Mouse (Mus musculus): ENCODE results near the gene Gpatch2. TPM values are rescaled to one million over a fixed set of nuclear protein-coding genes. Genes with fewer than 3 reads are reported as not detected.

The Gpatch2 gene
- polyA plus RNA-seq (2015; fragmentation: Nextera tagmentation; extraction: Ambion mirVana): 21.0 and 21.3 TPM in 2 replicates

- H3K27ac ChIP-seq: peak within 1 kb of the TSS; percentile 76
- peak within 1 kb of the TSS; percentile 88 for H3K4me2 ChIP-seq
- peak within 1 kb of the TSS; percentile 85 for H3K9ac ChIP-seq
- peak within 1 kb of the TSS; percentile 90 for H3K4me3 ChIP-seq
- peak; percentile 86 for ATAC-seq (ENCODE audit: low FRiP score)
- no peaks in the 10 kb centered on the region for H3K36me3 ChIP-seq
- no peaks in the 10 kb centered on the region for H3K27me3 ChIP-seq
- no peaks in the 10 kb centered on the region for H3K9me3 ChIP-seq
- WGBS: 1% methylated on average over 58 of the region's 58 CpGs
- peaks cover 10% of the 10 kb centered on the region for H3K4me1 ChIP-seq (replicated peaks)
Measured at GRCm38 (mm10) chr1:187215181-187216116, at the start of gene Gpatch2, which contains the start of gene Spata17. Gene Gpatch2 (plus strand): TSS chr1:187215508. Gene Spata17 (minus strand): TSS chr1:187215465.

DNA sequence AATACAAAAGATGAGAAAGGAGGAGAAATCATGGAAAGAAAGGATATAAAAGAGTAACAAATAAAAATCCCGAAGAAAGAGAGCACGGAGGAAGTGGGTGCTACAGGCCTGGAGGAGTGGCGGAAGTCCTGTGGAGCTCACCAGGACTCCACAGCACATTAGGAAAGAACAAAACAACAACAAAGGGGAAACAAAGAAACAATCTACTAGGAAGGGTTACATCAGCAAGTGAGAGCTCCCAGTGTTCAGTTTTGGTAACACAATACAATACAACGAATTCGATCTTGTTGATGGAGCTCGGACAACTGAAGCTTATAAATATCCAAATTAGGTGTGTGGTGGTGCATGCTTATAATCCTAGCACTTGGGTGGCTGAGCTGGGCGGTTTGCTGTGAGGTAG lies 45.7 kb upstream of the Gpatch2 start:
- 52% methylated on average over 7 of the region's 7 CpGs for WGBS
- H3K4me3 ChIP-seq: no peak overlapping the region
- H3K27me3 ChIP-seq: no peaks in the 10 kb centered on the region
- H3K4me2 ChIP-seq: no peak overlapping the region
- H3K9ac ChIP-seq: no peak overlapping the region
- H3K4me1 ChIP-seq (replicated peaks): no peaks in the 10 kb centered on the region
- H3K27ac ChIP-seq: no peak overlapping the region
- no peak for ATAC-seq (ENCODE audit: low FRiP score)
- H3K9me3 ChIP-seq: no peaks in the 10 kb centered on the region
- no peaks in the 10 kb centered on the region for H3K36me3 ChIP-seq

DNA sequence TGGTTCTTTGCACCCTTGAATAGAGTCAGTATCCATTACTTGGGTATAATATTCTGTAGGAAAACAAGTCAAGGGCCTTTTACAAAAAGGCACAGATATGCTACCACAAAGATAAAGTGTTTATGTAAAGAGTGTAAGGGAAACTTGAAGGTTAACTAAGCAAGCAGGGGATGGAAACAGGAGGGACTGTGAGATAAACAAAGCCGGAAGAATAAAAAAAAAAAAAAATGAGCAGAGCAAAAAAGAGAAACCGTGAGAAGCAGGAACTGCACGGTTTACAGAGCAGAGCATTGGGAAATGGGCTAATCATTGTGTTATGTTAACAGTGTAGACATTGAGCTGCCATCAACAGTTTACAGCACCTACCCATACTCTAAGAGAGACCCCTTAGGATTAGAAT lies 44.9 kb upstream of the Gpatch2 start:
- Histone ChIP-seq H3K9ac (no peak overlapping the region), H3K4me1 (replicated peaks) (no peaks in the 10 kb centered on the region), H3K9me3 (no peaks in the 10 kb centered on the region), H3K4me2 (no peak overlapping the region), H3K27ac (no peak overlapping the region), H3K36me3 (no peaks in the 10 kb centered on the region), H3K27me3 (no peaks in the 10 kb centered on the region), H3K4me3 (no peak overlapping the region)
- WGBS: 84% methylated on average over 3 of the region's 3 CpGs
- ATAC-seq (ENCODE audit: low FRiP score): no peak

DNA sequence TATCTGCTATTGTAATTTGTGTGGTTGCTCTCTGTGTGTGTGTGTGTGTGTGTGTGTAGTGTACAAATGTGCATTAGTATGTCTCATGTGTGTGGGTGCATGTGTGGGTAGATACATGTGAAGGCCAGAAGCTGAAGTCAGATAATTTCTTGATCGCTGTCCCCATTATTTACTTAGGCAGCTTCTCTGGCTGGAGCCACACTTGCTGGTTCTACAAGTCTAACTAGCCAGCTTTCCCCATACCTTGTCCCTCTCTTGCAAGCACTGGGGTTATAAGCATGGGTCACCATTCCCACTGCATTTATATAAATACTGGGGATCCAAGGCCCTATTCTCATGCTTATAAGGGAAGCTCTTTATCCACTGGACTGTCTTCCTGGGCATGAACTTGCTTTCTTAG lies 39.3 kb upstream of the Gpatch2 start:
- Histone ChIP-seq H3K4me3 (no peak overlapping the region), H3K36me3 (no peaks in the 10 kb centered on the region), H3K27me3 (no peaks in the 10 kb centered on the region), H3K27ac (no peak overlapping the region), H3K9ac (no peak overlapping the region), H3K9me3 (no peaks in the 10 kb centered on the region), H3K4me2 (no peak overlapping the region), H3K4me1 (replicated peaks) (no peaks in the 10 kb centered on the region)
- WGBS: 89% methylated on average over 1 of the region's 1 CpGs
- ATAC-seq (ENCODE audit: low FRiP score): no peak

DNA sequence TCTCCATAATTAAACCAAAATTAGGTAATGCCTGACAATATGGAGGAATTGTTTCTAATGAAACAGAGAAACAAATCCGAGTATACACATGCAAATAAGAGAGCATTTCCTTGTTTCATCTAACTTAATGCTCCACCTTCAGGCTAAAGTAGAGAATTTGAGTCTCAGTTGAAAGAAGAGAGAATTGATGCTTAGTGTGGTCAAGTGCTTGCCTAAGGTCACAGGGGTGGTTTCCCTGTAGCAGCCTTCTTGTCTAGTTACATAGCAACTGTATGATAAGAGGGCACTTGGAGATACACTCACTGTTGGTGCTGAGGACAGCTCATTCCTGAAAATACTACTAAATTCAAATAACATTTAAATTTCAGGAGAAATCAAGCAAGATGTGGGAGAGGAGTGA lies 36.8 kb upstream of the Gpatch2 start:
- Histone ChIP-seq H3K4me3 (no peak overlapping the region), H3K27me3 (no peaks in the 10 kb centered on the region), H3K4me1 (replicated peaks) (no peaks in the 10 kb centered on the region), H3K4me2 (no peak overlapping the region), H3K27ac (no peak overlapping the region), H3K36me3 (no peaks in the 10 kb centered on the region), H3K9ac (no peak overlapping the region), H3K9me3 (no peaks in the 10 kb centered on the region)
- no peak for ATAC-seq (ENCODE audit: low FRiP score)
- 73% methylated on average over 1 of the region's 1 CpGs for WGBS

GRCm38 (mm10) chr1:187205506-187205905 lies 9.8 kb upstream of the Gpatch2 start:
- WGBS: 88% methylated on average over 6 of the region's 6 CpGs

GRCm38 (mm10) chr1:187209496-187209895 lies 5.8 kb upstream of the Gpatch2 start:
- H3K27ac ChIP-seq: no peak overlapping the region
- no peaks in the 10 kb centered on the region for H3K9me3 ChIP-seq
- 62% methylated on average over 4 of the region's 4 CpGs for WGBS
- H3K27me3 ChIP-seq: no peaks in the 10 kb centered on the region
- H3K4me2 ChIP-seq: no peak overlapping the region
- no peaks in the 10 kb centered on the region for H3K36me3 ChIP-seq
- no peak overlapping the region for H3K4me3 ChIP-seq
- no peaks in the 10 kb centered on the region for H3K4me1 ChIP-seq (replicated peaks)
- no peak overlapping the region for H3K9ac ChIP-seq
- no peak for ATAC-seq (ENCODE audit: low FRiP score)

More at GRCm38 (mm10) chr1:187205506-187205905, 9.8 kb upstream of the Gpatch2 start:
- Histone ChIP-seq H3K27ac (no peak overlapping the region), H3K27me3 (no peaks in the 10 kb centered on the region), H3K4me1 (replicated peaks) (no peaks in the 10 kb centered on the region), H3K36me3 (no peaks in the 10 kb centered on the region), H3K4me2 (no peak overlapping the region), H3K9ac (no peak overlapping the region), H3K4me3 (no peak overlapping the region), H3K9me3 (no peaks in the 10 kb centered on the region)
- ATAC-seq (ENCODE audit: low FRiP score): no peak

GRCm38 (mm10) chr1:187210736-187211135 lies 4.6 kb upstream of the Gpatch2 start:
- H3K4me3 ChIP-seq: no peak overlapping the region
- no peak for ATAC-seq (ENCODE audit: low FRiP score)
- peaks cover under 1% of the 10 kb centered on the region for H3K4me1 ChIP-seq (replicated peaks)
- no peak overlapping the region for H3K9ac ChIP-seq
- H3K9me3 ChIP-seq: no peaks in the 10 kb centered on the region
- no peaks in the 10 kb centered on the region for H3K36me3 ChIP-seq
- WGBS: 90% methylated on average over 4 of the region's 4 CpGs
- no peak overlapping the region for H3K4me2 ChIP-seq
- H3K27ac ChIP-seq: no peak overlapping the region
- no peaks in the 10 kb centered on the region for H3K27me3 ChIP-seq

DNA sequence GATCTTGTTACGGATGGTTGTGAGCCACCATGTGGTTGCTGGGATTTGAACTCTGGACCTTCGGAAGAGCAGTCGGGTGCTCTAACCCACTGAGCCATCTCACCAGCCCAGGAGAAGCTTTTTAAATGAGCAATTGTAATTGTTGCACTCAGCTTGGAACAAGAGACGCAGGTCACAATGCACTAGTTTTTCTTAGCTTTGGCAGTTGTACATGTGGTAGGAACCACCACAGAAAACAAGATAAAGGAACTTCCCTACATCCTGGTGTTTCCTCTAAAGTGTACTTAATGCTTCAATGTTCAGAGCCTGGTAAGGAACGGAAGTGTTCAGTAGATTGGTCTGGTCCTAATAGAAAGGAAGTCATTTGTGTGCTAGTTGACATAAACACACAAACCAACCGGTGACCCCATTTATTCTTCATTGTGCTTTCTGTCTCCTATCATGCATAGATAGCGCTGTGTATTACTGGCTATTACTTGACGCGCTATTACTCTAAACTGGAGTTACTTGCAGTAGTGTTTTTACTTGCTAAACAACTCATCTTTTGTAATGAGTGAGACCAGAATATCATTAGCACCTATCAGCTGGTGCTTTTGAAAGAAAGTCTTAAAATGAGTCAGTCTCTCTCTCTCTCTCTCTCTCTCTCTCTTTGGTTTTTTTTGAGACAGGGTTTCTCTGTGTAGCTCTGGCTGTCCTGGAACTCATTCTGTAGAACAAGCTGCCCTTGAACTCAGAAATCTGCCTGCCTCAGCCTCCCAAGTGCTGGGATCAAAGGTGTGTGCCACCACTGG lies 1.5 kb downstream of the Gpatch2 start:
- H3K36me3 ChIP-seq: no peaks in the 10 kb centered on the region
- H3K27me3 ChIP-seq: no peaks in the 10 kb centered on the region
- H3K4me1 ChIP-seq (replicated peaks): peaks cover 10% of the 10 kb centered on the region
- H3K9me3 ChIP-seq: no peaks in the 10 kb centered on the region
- no peak for ATAC-seq (ENCODE audit: low FRiP score)
- 96% methylated on average over 9 of the region's 9 CpGs for WGBS
- no peak overlapping the region for H3K27ac ChIP-seq
- no peak overlapping the region for H3K4me3 ChIP-seq
- no peak overlapping the region for H3K9ac ChIP-seq
- no peak overlapping the region for H3K4me2 ChIP-seq

- Histone ChIP-seq H3K9ac (no peak overlapping the region), H3K27ac (no peak overlapping the region), H3K4me1 (replicated peaks) (peaks cover 10% of the 10 kb centered on the region), H3K4me3 (no peak overlapping the region), H3K4me2 (no peak overlapping the region), H3K9me3 (no peaks in the 10 kb centered on the region), H3K27me3 (no peaks in the 10 kb centered on the region), H3K36me3 (peaks cover 3% of the 10 kb centered on the region; the same call in 1 of the 2 replicates)
- no peak for ATAC-seq (ENCODE audit: low FRiP score)
- WGBS: 74% methylated on average over 6 of the region's 6 CpGs
Measured at GRCm38 (mm10) chr1:187220756-187221155, 5.4 kb downstream of the Gpatch2 start.

- no peak overlapping the region for H3K4me2 ChIP-seq
- peaks cover 13% of the 10 kb centered on the region; the same call in 1 of the 2 replicates for H3K36me3 ChIP-seq
- no peaks in the 10 kb centered on the region for H3K27me3 ChIP-seq
- H3K4me1 ChIP-seq (replicated peaks): no peaks in the 10 kb centered on the region
- H3K4me3 ChIP-seq: no peak overlapping the region
- 79% methylated on average over 11 of the region's 11 CpGs for WGBS
- H3K27ac ChIP-seq: no peak overlapping the region
- H3K9ac ChIP-seq: no peak overlapping the region
- no peaks in the 10 kb centered on the region for H3K9me3 ChIP-seq
- ATAC-seq (ENCODE audit: low FRiP score): no peak
Measured at GRCm38 (mm10) chr1:187226328-187227025, 11.2 kb downstream of the Gpatch2 start.

All from hindbrain, embryonic 13.5 days (tissue).